Mouse (Mus musculus): ENCODE data around the gene Eml6.

GRCm38 (mm10) chr11:29913180-29913579, 112.7 kb downstream of the Eml6 start:
- no peak for TF ChIP-seq POLR2A (IDR thresholded peaks at IDR 0.05; ENCODE audit: control insufficient read depth, extremely low read depth, insufficient read depth, low read length, poor library complexity)
- no peak for TF ChIP-seq CTCF (IDR thresholded peaks at IDR 0.05; ENCODE audit: borderline replicate concordance, control insufficient read depth, extremely low read depth, insufficient read depth, low read length, poor library complexity)
